Mouse (Mus musculus): ENCODE measurements at regions not wholly inside any gene's neighbourhood (a gene's known extent, or its start where the extent isn't known, plus 50 kb on each side); places are given as distances from the start of the nearest gene placed in this dataset.
"Not testable (repeated sequence)": the region's sequence is repeated elsewhere in the genome, so short reads cannot be mapped to it uniquely, and the experiment has no call there.

- no peak for DNase-seq
Measured at GRCm38 (mm10) chr5:17208554-17209283, 164.3 kb upstream of the Speer4f2 start.

DNA sequence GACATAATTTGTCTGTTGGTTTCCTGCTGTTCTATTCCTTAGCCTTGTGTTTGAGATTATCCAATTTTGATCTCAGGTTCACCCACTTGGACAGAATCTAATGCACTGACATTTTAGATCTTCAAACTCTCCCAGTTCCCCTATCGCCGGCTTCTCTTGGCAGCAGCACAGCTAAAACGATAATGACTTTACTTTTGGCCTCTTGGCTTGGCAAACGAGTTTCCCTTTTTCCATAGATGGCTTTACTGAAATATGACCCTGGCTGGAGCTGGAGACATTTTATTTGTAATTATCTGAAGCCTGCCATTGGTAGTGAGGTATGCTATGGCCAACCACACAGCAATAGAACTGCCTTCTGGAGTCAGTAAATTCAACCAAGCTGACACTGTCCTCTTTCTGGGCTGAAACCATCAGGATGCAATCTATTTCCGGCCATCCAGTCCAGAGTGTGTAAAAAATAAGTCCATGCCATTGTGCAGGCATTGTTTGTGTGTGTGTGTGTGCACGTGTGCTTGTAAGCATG, 162.2 kb upstream of the Speer4f2 start:
- no peak for DNase-seq

DNA sequence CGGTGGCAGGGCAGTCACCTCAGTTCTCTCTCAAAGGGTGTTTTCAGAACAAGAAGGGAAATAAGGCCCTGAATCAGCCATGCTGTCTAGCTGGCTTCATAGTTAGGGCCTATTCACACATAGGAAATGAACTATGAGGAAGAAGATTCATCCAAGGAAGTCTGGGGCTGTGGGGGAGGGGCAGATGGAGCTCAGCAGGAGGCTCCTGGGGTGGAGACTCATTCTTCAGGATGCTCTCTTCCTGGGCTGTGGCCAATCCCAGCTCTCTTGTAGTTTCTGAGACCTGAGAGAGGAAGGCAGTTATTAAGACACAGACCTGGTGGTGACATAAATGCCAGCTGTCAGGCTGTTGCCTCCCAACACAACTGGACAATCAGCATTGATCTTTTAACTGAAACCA, 149.4 kb upstream of the Speer4f2 start:
- not testable (repeated sequence) for DNase-seq

DNA sequence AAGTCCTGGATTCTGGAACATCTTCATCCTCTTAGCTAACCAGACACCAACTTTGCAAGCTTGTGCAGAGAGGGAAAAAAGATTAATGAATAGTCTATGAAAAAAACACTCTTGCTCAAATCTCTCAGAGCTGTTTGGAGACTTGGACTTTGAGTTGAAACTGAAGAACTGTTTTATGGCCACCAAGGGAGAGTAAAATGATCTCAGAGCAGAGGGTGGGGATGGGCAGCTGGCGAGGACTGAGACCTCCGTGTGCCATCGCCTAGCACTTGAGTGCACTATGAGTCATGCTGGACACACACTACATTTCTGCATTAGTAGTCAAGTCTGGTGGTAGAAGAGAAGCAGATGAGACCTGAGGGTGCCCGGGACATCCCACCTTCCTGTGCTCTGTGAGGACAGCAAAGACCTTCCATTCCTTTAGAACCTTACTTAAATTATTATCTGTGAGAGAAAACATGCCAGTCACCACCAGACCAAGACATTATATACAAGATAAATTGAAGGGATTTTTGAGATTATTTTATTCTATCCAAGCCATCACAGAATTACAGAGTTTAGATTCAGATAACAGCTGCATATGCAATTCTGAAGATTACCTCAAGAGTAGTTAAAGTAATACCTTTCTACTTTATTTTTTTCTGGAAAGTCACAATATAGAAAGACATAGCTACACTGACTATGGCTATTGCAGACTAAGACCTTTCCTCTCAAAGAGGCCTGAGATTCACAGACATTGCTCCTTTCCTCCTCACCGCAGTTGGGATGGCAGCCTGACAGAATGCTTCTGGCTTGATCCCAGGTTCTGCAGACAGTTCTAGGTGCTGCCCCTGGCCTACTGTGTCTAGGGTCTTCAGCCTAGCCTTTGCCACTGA, 125.0 kb upstream of the Speer4f2 start:
- no peak for DNase-seq

- DNase-seq: no peak
Measured at GRCm38 (mm10) chr5:17260541-17261325, 112.2 kb upstream of the Speer4f2 start.

GRCm38 (mm10) chr5:17262126-17262525, 110.9 kb upstream of the Speer4f2 start:
- no peak for DNase-seq

- no peak for DNase-seq
Measured at GRCm38 (mm10) chr5:17271153-17271552, 101.8 kb upstream of the Speer4f2 start.

DNA sequence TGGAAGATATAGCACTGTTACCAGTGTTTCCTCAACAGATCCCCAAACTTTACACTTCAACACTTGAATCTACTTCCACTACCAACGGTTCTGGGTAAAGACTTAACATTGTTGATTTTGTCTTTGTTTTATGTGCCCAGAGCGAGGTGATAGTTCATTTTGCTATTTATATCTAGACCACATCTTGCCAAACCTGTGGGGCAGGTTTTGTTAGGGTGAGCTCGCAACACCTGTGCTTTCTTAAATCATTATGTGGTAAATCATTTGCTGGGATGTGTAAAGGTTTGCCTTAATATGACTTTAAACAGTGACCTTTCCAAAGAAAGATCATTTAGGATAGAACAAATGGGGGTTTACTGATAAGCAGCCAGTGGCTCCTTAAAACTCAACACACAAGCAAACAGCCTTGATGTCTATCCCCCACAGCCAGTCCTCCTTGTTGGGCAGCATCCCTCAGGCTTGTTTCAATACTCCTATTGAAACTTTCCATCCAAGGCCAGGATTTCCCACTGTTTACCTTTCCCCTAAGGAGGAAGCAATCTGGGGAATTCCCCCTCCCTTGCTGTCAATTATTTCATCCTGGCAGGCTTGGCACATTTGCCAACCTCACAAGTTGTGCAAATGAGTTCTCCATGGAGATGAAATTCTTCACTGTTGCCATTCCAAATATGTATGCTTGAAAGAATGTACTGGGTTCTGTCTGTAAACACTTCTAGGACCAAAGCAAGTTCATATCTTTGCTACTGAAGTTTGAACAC, 101.1 kb upstream of the Speer4f2 start:
- DNase-seq: no peak

DNA sequence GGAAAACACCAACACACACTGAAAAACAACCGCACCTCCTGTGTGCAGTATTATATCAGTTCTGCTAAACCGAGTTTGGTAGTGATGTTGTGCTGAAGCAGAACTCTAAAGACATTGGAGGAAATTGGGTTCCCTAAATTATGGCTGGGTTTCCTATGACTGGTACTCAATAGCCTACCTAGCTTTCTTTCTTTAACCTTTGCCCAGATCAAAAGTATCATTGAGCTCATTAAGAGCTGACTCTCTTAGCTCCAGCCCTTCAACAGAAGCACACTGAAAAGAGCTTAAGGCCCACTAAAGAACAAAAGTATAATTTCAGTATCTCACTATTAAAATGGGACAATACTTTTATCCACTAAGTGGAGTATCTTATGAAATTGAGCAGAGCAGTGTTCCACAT, 97.6 kb upstream of the Speer4f2 start:
- no peak for DNase-seq

- no peak for DNase-seq
Measured at GRCm38 (mm10) chr5:17276782-17277578, 96.0 kb upstream of the Speer4f2 start.

- DNase-seq: no peak
Measured at GRCm38 (mm10) chr5:17280203-17280602, 92.8 kb upstream of the Speer4f2 start.

GRCm38 (mm10) chr5:17280951-17281350, 92.0 kb upstream of the Speer4f2 start:
- DNase-seq: no peak

DNA sequence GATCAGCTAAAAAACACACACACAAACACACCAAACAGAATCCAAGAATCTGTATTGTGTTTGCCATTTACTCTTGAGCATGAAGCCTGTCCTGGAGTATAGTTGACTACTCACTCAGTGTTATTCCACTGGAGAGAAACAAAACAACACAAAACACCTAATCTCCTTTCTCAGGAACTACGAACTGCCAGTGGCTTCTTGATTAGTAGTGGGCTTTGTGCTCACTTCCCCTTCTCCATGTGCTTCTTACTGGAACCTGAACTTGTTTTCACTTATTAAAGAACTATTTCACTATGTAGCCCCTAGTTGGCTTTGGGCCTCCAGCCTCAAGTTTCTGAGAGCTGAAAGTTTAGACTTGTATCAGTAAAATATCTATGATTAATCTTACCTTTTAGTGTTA, 84.0 kb upstream of the Speer4f2 start:
- DNase-seq: no peak

- no peak for DNase-seq
Measured at GRCm38 (mm10) chr5:17292559-17292958, 80.4 kb upstream of the Speer4f2 start.

- DNase-seq: no peak
Measured at GRCm38 (mm10) chr5:17296571-17297035, 76.4 kb upstream of the Speer4f2 start.

GRCm38 (mm10) chr5:17299846-17300245, 73.1 kb upstream of the Speer4f2 start:
- no peak for DNase-seq

- DNase-seq: no peak
Measured at GRCm38 (mm10) chr5:17321501-17321900, 51.5 kb upstream of the Speer4f2 start.
